ENCODE assay signal across 25 mouse cellular contexts in genomic region chr9:74780419-74780818, GRCm38 (mm10).
"Had no signal": no experiment of that assay in that cellular context is flagged by ENCODE, and none has a peak within 500 bp of the region (broad histone marks: within the 10 kb centered on the region; RNA-seq: fewer than 3 reads in every experiment).

No protein-coding gene starts in this region.

- H3K4me3 ChIP-seq: embryonic facial prominence, embryonic 10.5 days; embryonic facial prominence, embryonic 12.5 days; embryonic facial prominence, embryonic 13.5 days; embryonic facial prominence, embryonic 15.5 days; erythroblast, embryonic 14.5 days; forebrain, embryonic 10.5 days; forebrain, embryonic 12.5 days; forebrain, embryonic 13.5 days; forebrain, embryonic 15.5 days; gastrocnemius, adult 2 months; heart, adult 2 months; heart, embryonic 10.5 days had no signal

- H3K9me3 ChIP-seq: embryonic facial prominence, embryonic 10.5 days; embryonic facial prominence, embryonic 12.5 days; embryonic facial prominence, embryonic 13.5 days; embryonic facial prominence, embryonic 15.5 days; forebrain, embryonic 10.5 days; forebrain, embryonic 12.5 days; forebrain, embryonic 13.5 days; forebrain, embryonic 15.5 days; heart, embryonic 10.5 days had no signal

- H3K4me1 ChIP-seq: embryonic facial prominence, embryonic 10.5 days; embryonic facial prominence, embryonic 12.5 days; embryonic facial prominence, embryonic 13.5 days; embryonic facial prominence, embryonic 15.5 days; forebrain, embryonic 15.5 days; heart, embryonic 10.5 days had no signal

- DNase-seq: cerebellum, adult 9-10 months; cerebellum, adult 9-11 months; cerebellum, postnatal 10 days; cerebellum, postnatal 14 days; cerebellum, postnatal 36 days; embryo, embryonic 11 days; forebrain, postnatal 0 days; gastrocnemius, adult 2 months; gastrocnemius, postnatal 10 days; gastrocnemius, postnatal 14 days; gastrocnemius, postnatal 25 days; gastrocnemius, postnatal 36 days; heart, adult 11 months; heart, adult 18-20 months; heart, adult 2 months had no signal

- H3K9ac ChIP-seq: embryonic facial prominence, embryonic 12.5 days; embryonic facial prominence, embryonic 13.5 days; embryonic facial prominence, embryonic 15.5 days; forebrain, embryonic 12.5 days; forebrain, embryonic 13.5 days; forebrain, embryonic 15.5 days; forebrain, postnatal 0 days had no signal

- H3K27ac ChIP-seq: embryonic facial prominence, embryonic 10.5 days; embryonic facial prominence, embryonic 12.5 days; embryonic facial prominence, embryonic 13.5 days; embryonic facial prominence, embryonic 15.5 days; forebrain, embryonic 10.5 days; forebrain, embryonic 12.5 days; forebrain, embryonic 13.5 days; forebrain, embryonic 15.5 days; gastrocnemius, adult 2 months; heart, adult 2 months; heart, embryonic 10.5 days had no signal

- H3K27me3 ChIP-seq: embryonic facial prominence, embryonic 12.5 days; embryonic facial prominence, embryonic 13.5 days; embryonic facial prominence, embryonic 15.5 days; forebrain, embryonic 12.5 days; forebrain, embryonic 13.5 days; forebrain, embryonic 15.5 days had no signal

- H3K36me3 ChIP-seq: embryonic facial prominence, embryonic 10.5 days; embryonic facial prominence, embryonic 12.5 days; embryonic facial prominence, embryonic 13.5 days; embryonic facial prominence, embryonic 15.5 days; forebrain, embryonic 10.5 days; forebrain, embryonic 12.5 days; forebrain, embryonic 15.5 days; heart, embryonic 10.5 days had no signal
